Mouse (Mus musculus): ENCODE measurements around the gene Dolk. TPM values are rescaled to one million over a fixed set of nuclear protein-coding genes. Genes with fewer than 3 reads are reported as not detected.

The Dolk gene
- total RNA-seq, 4 experiments from 2014 or later = 31.2 to 42.7 (median 37.6) TPM

DNA sequence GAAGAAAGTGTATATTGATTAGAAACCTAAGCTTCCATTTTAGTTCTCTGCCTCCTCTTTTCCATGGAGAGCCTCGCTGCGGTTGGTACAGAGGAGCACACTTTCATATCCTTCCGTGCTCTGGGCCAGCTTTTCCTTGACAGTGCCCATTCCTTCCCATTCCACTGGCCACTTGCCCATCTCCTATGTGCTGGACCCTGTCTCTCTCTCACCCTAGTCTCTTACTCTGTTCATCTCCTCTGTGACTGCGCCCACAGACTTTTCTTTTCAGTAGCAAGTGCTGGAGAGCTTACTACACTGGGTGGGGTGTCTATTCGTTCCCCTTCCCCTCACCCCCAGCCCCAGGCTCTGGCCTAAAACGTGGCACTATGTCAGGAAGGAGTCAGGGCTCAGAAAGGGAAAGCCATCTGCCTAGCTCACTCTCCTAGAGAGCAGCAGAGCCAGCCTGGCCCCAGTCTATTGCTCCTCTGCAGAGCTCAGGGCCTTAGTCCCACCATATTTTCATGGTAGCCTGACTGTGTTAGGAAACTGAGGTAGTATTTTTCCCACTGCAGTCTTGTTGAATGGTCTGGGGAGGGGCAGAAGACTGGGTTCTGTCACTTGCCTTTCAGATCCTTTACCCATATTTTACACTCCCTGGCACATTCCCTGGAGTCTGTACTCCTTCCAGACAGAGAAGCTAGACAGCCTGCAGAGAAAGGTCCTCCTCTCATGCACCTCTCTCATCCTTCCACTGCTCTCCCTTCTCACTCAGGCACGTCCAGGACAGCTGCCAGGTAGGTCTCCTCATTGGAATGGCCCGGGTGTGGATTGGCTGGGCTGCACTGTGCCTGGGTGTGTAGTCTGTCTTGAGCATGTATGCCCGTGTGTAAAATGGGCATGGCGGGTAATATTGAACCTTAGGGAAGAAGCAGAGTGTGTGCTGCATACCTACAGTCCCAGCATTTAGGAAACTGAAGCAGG is 35.7 kb downstream of the Dolk start:
- DNase-seq = no peak

DNA sequence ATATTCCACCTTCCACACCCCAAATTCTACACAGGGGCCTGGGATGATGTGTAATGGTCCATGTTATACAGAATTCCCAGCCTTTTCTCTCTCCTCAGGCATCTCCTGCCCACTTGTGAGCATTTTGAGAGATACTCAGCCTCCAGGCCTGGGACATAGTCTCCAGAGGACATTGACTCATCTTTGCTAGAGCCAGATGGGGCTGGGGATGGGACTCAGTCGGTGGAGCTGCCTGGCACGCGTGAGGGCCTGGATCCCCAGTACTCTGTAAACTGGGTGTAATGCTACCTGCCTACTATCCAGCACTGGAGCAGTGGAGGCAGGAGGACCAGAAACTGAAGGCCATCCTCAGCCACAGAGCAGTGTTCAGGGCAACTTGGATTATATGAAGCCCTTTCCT is 37.0 kb downstream of the Dolk start:
- no peak for DNase-seq

DNA sequence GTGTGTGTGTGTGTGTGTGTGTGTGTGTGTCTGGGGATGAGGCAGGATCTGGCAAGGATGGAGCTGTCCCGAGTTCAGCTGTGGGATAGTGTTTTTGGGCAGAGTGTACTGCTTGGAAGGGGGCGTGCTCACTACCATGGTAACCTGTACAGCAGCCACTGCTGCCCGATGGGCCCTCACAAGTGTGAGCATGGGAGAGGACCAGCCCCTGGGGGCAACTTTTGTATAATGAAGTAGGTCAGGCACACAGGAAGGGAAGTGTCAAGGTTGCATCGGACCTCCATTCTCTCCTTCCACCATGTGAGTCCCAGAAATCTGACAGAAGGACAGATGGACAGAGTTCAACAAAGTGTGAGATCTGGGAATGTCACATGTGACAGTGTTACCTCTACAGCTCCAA is 38.5 kb downstream of the Dolk start:
- DNase-seq = no peak

DNA sequence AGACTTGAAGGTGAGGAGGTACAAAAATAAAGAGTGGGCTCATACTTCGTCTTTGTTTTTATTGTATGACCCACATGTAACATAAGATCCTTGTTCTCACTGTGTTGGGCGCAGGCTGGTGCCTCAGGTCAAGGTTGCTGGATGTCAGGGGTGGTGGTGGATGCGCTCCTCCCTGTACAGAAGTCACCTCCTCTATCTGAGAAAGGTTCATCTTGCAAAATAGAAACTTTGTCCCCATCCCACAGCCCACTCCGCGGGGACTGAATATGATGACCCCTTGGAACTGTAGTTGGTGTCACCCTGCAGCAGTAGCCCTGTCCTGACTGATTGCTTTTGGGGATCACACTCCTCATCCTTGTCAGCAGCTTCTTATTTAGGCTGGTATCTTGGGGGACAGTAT is 39.1 kb downstream of the Dolk start:
- no peak for DNase-seq

DNA sequence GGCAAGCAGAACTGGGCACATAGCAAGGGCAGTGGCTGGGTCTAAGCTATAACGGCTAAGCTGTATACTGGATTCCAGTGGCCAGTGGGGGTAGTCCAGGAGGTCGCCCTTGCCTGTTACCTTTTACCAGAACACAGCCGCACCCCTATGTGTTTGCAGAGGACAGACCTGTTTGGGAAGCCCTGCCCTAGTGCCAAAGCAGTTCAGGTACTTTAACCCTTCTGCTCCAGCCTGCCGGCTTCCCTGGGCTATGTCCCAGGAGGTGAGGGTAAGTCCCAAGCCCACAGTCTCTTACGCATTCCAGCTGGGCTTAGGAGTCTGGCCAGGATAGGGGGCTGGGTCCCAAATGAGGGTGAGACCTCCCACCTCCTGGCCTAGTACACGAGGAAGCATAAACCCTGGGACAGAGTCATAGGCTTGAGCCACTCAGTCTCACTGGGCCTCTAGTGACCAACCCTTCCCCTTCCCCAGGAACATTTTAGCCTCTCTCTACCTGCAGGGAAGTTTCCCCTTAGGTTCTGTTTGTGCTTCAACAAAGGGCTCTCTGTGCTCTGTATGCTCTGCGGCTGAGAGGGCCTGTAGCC is 41.4 kb downstream of the Dolk start:
- DNase-seq = no peak

DNA sequence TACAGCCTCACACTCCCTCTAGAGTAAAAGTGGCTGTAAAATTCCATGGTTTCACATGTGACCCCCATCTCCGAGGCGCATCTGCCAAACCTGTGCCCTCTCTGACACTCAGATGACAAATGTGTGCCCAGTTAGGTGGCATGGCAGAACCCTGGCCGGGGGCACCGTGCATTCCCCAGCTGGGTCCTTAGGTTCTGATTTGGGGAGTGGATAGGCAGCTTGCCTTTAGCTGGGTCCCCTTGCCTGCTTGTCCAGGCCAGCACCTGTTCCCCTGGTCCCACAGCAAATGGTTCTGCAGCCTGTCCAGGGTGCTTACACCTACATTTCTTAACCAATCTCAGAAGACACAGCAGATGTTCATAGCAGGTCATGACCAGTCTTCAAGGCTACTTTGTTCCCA is 42.7 kb downstream of the Dolk start:
- DNase-seq = no peak

DNA sequence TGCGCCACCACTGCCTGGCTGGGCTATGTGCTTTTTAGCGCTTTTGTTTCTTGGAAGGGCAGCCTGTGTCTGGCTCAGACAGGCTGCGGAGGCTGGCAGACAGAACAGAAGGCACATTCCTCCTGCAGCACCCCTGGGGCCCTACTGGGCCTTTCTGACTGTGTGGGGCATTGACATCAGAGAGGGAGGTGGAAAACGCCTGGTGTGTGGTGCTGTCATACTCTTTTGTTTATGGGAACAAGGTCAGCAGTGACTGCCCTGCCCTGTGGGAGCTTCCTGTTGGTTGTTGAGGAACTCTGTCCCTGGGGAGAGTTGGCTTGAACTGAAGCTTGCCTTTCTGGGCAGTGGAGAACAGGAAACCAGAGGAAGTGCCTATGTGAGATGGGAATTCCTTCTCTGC is 43.6 kb downstream of the Dolk start:
- DNase-seq = peak; percentile 84

DNA sequence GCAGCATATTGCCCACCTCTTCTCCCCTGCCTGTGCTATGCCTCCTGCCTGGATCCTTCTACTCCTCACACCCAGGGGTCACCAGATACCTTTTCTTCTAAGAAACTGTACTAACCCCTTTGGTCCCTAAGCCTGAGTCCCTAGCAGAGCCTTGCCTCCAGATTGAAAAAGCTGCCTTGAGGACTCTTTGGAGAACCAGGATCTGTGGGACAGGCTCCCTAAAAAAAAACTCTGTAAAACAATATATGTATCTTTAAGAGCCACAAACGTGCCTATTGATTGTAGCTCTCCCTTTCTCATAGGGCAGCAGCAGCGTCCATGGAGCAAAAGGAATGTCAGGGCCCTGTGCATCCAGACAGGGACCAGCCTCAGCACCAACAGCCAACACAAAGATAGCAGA is 45.9 kb downstream of the Dolk start, which contains the start of gene Gm28035:
Gene Gm28035 (plus strand): TSS at position 301 of the 400 bp plus-strand sequence.
- no peak for DNase-seq

DNA sequence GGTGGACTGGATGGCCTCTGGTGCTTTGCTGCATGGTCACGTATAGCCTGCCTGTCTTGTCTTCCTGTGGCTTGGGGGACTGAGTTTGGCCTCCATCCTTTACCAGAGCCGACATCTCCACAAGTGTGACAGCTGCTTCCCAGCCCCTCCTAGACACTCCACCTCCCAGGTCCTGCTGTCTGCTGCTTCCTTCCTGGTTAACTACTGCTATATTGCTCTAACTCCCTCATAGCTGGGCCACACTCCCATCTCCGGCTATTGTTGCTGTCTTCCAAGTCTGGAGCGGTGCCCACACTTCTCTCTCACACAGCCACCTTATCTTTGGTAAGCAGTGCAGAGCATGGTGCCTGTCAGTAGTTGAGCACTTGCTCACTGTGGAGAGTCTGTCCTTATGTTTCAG is 46.4 kb downstream of the Dolk start:
- no peak for DNase-seq

DNA sequence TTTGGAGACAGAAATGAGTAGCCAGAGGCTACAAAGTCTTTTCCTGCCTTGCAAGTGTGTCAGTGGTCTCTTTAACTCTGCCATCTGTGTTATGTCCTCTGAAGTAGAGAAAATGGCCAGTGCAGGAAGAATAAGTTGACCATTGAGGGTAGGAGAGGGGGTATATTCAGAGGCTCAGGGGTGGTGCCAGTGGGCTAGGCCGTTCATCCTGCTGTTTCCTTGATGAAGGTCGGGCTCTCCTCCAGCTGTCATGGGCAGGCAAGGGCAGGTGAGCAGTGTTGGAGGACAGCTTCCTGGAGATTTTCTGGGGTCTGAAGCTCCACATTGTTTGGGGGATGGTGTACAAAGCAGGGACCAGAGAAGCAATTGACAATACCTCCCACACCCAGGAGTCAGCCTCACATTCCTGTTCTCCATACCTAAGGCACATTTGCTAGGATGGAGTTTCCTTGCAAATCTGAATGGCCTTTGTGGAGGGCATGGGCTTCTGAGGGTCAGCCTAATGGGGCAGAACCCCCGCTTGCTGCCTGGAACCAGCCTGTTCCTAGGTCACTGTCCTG is 47.1 kb downstream of the Dolk start:
- no peak for DNase-seq

DNA sequence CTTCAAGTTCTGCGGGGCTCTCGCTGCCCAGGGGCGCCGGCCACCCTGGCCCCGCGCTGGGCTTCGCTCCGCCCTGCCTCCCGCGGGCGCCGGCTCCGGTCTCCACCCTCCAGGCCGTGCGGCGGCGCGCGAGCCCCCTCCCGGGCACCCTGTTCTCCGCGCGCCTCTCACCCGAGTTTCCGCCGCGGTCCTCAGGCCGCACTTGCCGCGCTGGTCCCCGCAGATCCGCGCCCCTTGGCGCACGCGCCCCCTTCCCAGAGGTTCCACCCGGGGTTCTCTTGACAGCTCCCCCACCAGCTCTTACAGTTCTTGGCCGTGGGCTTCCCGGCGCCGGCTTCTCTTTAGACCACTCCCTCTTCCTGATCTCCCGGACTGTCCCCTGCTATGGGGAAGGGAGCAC is 48.3 kb downstream of the Dolk start:
- DNase-seq = peak; percentile 67

DNA sequence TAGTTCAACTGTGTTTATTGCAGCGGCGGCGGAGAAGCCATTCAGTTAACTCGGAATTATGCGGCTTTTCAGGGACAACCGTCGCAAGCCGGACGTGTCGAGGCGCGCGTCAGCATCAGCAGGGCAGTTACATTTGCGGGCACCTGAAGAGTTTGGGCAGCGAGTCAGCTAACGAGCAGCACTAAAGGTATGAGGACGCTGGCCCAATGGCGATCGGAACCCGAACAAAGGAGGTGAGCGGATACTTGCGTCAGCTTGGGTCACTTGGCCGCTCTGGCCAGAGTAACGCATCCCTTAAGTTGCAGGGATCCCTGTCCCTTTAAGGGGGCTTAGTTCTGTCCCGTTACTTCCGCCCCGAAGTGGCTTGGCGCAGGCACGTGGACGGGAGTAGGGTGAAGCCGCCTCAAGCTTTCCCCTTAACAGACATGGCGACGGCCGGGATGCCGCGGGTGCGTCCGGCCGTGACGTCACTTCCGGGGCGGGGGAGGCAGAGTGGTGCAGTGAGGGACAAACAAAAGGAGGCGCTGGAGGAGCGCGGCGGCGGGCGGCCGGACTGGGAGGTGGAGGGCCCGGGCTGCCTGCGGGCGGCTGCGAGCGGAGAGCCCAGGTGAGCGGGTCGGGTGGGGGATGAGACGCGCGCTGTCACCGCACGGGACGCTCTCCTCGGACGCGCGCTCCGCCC is 48.8 kb downstream of the Dolk start, which contains the start of gene Lrrc8a:
Gene Lrrc8a (plus strand): TSS at position 517 of the 682 bp plus-strand sequence.
- DNase-seq = peak; percentile 100

DNA sequence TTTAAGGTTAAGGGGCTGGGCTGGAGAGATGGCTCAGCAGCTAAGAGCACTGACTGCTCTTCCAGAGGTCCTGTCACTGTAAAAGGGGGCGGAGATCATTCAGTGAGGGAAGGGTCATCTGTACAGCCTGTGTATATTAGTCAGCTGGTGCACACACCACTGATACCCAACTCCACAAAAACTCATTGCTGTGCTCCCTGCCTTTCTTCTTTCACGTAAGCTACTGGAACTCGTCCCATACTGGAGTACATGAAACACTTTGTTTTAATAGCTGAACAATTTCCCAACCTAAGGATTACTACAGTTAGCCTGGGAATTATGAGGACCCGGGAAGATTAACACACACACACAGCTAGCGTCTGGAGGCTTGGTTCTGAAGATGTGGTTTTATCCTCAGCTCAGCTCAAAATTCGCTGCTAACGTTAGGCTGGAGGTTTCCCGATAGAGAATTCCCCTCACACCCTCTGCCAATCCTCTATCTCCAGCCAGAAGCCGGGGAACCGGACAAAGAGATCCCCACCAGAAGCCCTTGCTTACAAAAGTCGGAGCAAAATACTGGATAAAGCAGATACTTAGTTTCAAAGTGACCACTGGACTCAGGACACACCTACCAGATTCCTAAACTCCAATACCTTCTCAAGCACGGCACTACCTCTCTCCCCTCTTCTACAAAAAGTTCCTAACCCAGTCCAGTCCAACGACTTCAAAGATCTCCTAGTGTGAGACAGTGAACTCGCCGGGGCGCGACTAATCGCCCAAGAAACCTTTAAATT is 49.5 kb downstream of the Dolk start:
- DNase-seq = no peak

DNA sequence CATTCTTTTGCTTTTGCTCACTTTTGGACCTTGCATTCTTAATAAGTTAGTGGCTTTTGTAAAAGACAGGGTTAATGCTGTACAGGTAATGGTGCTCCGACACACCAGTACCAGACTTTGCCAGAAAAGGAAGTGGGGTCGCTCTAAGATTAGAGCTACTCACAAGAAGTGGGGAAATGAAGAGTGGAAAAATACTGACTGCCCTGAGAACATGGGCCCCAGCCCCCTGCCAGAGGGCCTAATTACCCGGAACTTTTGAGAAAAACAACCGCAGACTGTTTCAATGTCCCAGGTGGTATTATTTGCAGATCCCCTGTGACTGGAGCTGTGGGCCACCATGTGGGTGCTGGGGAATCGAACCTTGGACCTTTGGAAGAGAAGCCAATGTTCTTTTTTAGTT is 50.5 kb downstream of the Dolk start:
- no peak for DNase-seq

Other genes starting within 250 kb of the Dolk start
- 10 to 100 TPM; 19.5 to 31.7 (median 26.6) TPM for gene Wdr34, start 237.5 kb downstream of the Dolk start, total RNA-seq (2022)
- 100 to 1,000 TPM; 205 to 257 (median 225) TPM for gene Set, start 229.0 kb downstream of the Dolk start, total RNA-seq (2022)
- gene Pkn3, start 208.7 kb downstream of the Dolk start, total RNA-seq (2022) = 1 to 10 TPM; 4.8 to 6.6 (median 5.8) TPM
- gene Zdhhc12, start 192.7 kb downstream of the Dolk start, total RNA-seq (2022) = 10 to 100 TPM; 16.4 to 23.9 (median 17.6) TPM
- gene Zer1, start 161.7 kb downstream of the Dolk start, total RNA-seq (2022) = 10 to 100 TPM; 45.6 to 74.7 (median 58.5) TPM
- gene Tbc1d13, start 152.6 kb downstream of the Dolk start, total RNA-seq (2022) = 10 to 100 TPM; 58.6 to 71.5 (median 64.5) TPM
- gene Endog, start 114.8 kb downstream of the Dolk start, total RNA-seq (2022) = 10 to 100 TPM; 21.9 to 43.0 (median 31.0) TPM
- gene Spout1, start 107.9 kb downstream of the Dolk start, total RNA-seq (2022) = 10 to 100 TPM; 22.9 to 28.7 (median 28.4) TPM
- 10 to 100 TPM; 21.3 to 27.4 (median 22.8) TPM for gene Kyat1, start 80.5 kb downstream of the Dolk start, total RNA-seq (2022)
- 10 to 100 TPM; 54.6 to 63.0 (median 57.8) TPM for gene Lrrc8a, start 48.6 kb downstream of the Dolk start, total RNA-seq (2022)
- 1 to 10 TPM in 3 of 4 experiments, under 1 TPM in 1; 0.58 to 5.3 (median 2.8) TPM for gene Gm28035, start 45.8 kb downstream of the Dolk start, total RNA-seq (2022)
- gene Phyhd1, start 20.1 kb downstream of the Dolk start, total RNA-seq (2022) = 10 to 100 TPM; 12.0 to 20.7 (median 15.4) TPM
- gene Gm28038, start 5.3 kb downstream of the Dolk start, total RNA-seq (2022) = not detected
- gene Nup188, start 63 bp upstream of the Dolk start, total RNA-seq (2022) = 10 to 100 TPM; 28.2 to 33.6 (median 30.2) TPM
- gene Sh3glb2, start 73.0 kb upstream of the Dolk start, total RNA-seq (2022) = 100 to 1,000 TPM in 2 of 4 experiments, 10 to 100 TPM in 2; 85.4 to 115 (median 101) TPM
- gene Miga2, start 77.9 kb upstream of the Dolk start, total RNA-seq (2022) = 100 to 1,000 TPM in 1 of 4 experiments, 10 to 100 TPM in 3; 80.6 to 104 (median 91.1) TPM
- 10 to 100 TPM; 18.0 to 24.2 (median 19.8) TPM for gene Dolpp1, start 105.9 kb upstream of the Dolk start, total RNA-seq (2022)
- 100 to 1,000 TPM in 1 of 4 experiments, 10 to 100 TPM in 3; 59.0 to 122 (median 95.3) TPM for gene Crat, start 129.5 kb upstream of the Dolk start, total RNA-seq (2022)
- 100 to 1,000 TPM; 135 to 153 (median 141) TPM for gene Ptpa, start 129.7 kb upstream of the Dolk start, total RNA-seq (2022)
- 1 to 10 TPM; 3.8 to 7.7 (median 6.8) TPM for gene Ier5l, start 187.9 kb upstream of the Dolk start, total RNA-seq (2022)

Data from adrenal gland, adult 8-10 months (tissue).